Mouse (Mus musculus) myocyte (in vitro differentiated cells): ENCODE measurements around the gene Pold3. TPM values are rescaled to one million over a fixed set of nuclear protein-coding genes. Genes with fewer than 3 reads are reported as not detected.

ENCODE experiments used
- H3K27me3 ChIP-seq: one replicate; pipeline ENCODE4 v1.6.1; 2011; ENCODE audit not compliant: control insufficient read depth, insufficient read depth, insufficient read length
- H3K36me3 ChIP-seq: one replicate; pipeline ENCODE4 v1.6.1; 2011; ENCODE audit not compliant: control insufficient read depth, insufficient read depth
- H3K4me2 ChIP-seq: one replicate; pipeline ENCODE4 v1.6.1; 2011; ENCODE audit warnings: low read depth, control low read depth
- H3K4me3 ChIP-seq: one replicate; pipeline ENCODE4 v1.5.1; 2011; ENCODE audit warnings: mild to moderate bottlenecking, control low read depth, moderate library complexity
- H3K79me2 ChIP-seq: one replicate; pipeline ENCODE4 v1.6.1; 2011; ENCODE audit not compliant: control insufficient read depth, insufficient read depth
- H3ac ChIP-seq: one replicate; pipeline ENCODE4 v1.6.1; 2011; ENCODE audit not compliant: control insufficient read depth, insufficient read length
- CEBPB ChIP-seq: IDR thresholded peaks from 2 replicates; pipeline ENCODE4 v1.6.1; 2011; ENCODE audit warnings: mild to moderate bottlenecking, moderate library complexity; ENCODE audit not compliant: poor library complexity, insufficient read depth, severe bottlenecking
- E2F4 ChIP-seq: IDR thresholded peaks from one replicate; pipeline ENCODE4 v1.6.1; 2011; ENCODE audit warnings: mild to moderate bottlenecking, control low read depth, moderate library complexity; ENCODE audit not compliant: insufficient read depth
- MAX ChIP-seq: IDR thresholded peaks from one replicate; pipeline ENCODE4 v1.6.1; 2011; ENCODE audit warnings: low read depth, mild to moderate bottlenecking, control low read depth
- MYOD1 ChIP-seq, 3 experiments: IDR thresholded peaks; one replicate each; pipeline ENCODE4 v1.6.1; 2011; ENCODE audit warnings: control low read depth in 2 of 3, low read depth in 2 of 3, mild to moderate bottlenecking in 2 of 3, moderate library complexity in 1 of 3; ENCODE audit not compliant: insufficient read length in 2 of 3, control insufficient read depth in 1 of 3
- MYOG ChIP-seq, 3 experiments: IDR thresholded peaks; one replicate each; pipeline ENCODE4 v1.6.1; 2011; ENCODE audit warnings: control low read depth in 2 of 3, low read depth in 2 of 3, mild to moderate bottlenecking in 2 of 3; ENCODE audit not compliant: insufficient read length in 2 of 3, control insufficient read depth in 1 of 3, insufficient read depth in 1 of 3
- POLR2A ChIP-seq: IDR thresholded peaks from one replicate; pipeline ENCODE4 v1.6.1; 2011; ENCODE audit warnings: low read depth, mild to moderate bottlenecking, control low read depth, moderate library complexity; ENCODE audit not compliant: insufficient read length
- POLR2AphosphoS2 ChIP-seq: IDR thresholded peaks from one replicate; pipeline ENCODE4 v1.6.1; 2011; ENCODE audit warnings: low read depth, control low read depth; ENCODE audit not compliant: insufficient read length
- REST ChIP-seq: IDR thresholded peaks from one replicate; pipeline ENCODE4 v1.6.1; 2011; ENCODE audit warnings: mild to moderate bottlenecking, control low read depth, moderate library complexity; ENCODE audit not compliant: insufficient read depth, insufficient read length
- SRF ChIP-seq: IDR thresholded peaks from one replicate; pipeline ENCODE4 v1.6.1; 2011; ENCODE audit warnings: low read depth; ENCODE audit not compliant: control insufficient read depth, insufficient read length
- TCF12 ChIP-seq: IDR thresholded peaks from one replicate; pipeline ENCODE4 v1.6.1; 2011; ENCODE audit warnings: mild to moderate bottlenecking, control low read depth; ENCODE audit not compliant: poor library complexity, insufficient read depth, severe bottlenecking
- TCF3 ChIP-seq: IDR thresholded peaks from one replicate; pipeline ENCODE4 v1.6.1; 2011; ENCODE audit warnings: low read depth, control low read depth; ENCODE audit not compliant: insufficient read length
- USF1 ChIP-seq: IDR thresholded peaks from one replicate; pipeline ENCODE4 v1.6.1; 2011; ENCODE audit warnings: low read depth, mild to moderate bottlenecking, control low read depth, moderate library complexity
- polyA plus RNA-seq: library from polyadenylated mRNA; unstranded; fragments of >200 nt; fragmentation: generic; extraction: Trizol; gene quantifications from one replicate; pipeline ENCODE4 v1.2.1, GENCODE M21; 2012; ENCODE audit warnings: missing spikeins

Pold3 gene
- polyA plus RNA-seq, 1 experiment, result 7.4 TPM

- peaks cover 14% of the 10 kb centered on the region for H3K27me3 ChIP-seq
- no peaks in the 10 kb centered on the region for H3K36me3 ChIP-seq
- H3K4me2 ChIP-seq, result no peak overlapping the region
- H3K79me2 ChIP-seq, result no peaks in the 10 kb centered on the region
- H3ac ChIP-seq, result no peak overlapping the region
- H3K4me3 ChIP-seq, result no peak overlapping the region
- TF ChIP-seq POLR2AphosphoS2 (no peak), MYOD1 (IDR thresholded peaks at IDR 0.05; ENCODE audit: control insufficient read depth in 1 of 3, insufficient read length in 2 of 3, low read depth in 2 of 3) (no peak), POLR2A (no peak), TCF3 (no peak), CEBPB (no peak), TCF12 (no peak), REST (no peak), MYOG (IDR thresholded peaks at IDR 0.05; ENCODE audit: control insufficient read depth in 1 of 3, insufficient read depth in 1 of 3, insufficient read length in 2 of 3, low read depth in 2 of 3) (no peak), SRF (no peak), USF1 (no peak), MAX (no peak), E2F4 (no peak)
Observed at GRCm38 (mm10) chr7:100033672-100034071, 87.7 kb downstream of the Pold3 start.

Other genes with a start within 250 kb of the Pold3 start
- 3.0 TPM for gene Rnf169, start 141.1 kb downstream of the Pold3 start, polyA plus RNA-seq
- gene Chrdl2, start 115.4 kb downstream of the Pold3 start, polyA plus RNA-seq, result not detected
- gene Lipt2, start 37.7 kb upstream of the Pold3 start, polyA plus RNA-seq, result 3.1 TPM
- gene Kcne3, start 54.9 kb upstream of the Pold3 start, polyA plus RNA-seq, result not detected
- gene Pgm2l1, start 105.8 kb upstream of the Pold3 start, polyA plus RNA-seq, result 0.28 TPM
- gene P4ha3, start 164.0 kb upstream of the Pold3 start, polyA plus RNA-seq, result 2.9 TPM